21 mouse cellular contexts compared by ENCODE assay signal in genomic region chr11:77923285-77923684, GRCm38 (mm10). TPM values are rescaled to one million over a fixed set of nuclear protein-coding genes. Genes with fewer than 3 reads are reported as not detected.
DNase-seq lines count a peak whose midpoint lies in the region; ATAC-seq and TF ChIP-seq lines count a peak whose summit lies in the region.
"Had no signal": no experiment of that assay in that cellular context is flagged by ENCODE, and none has a peak within 500 bp of the region (broad histone marks: within the 10 kb centered on the region; RNA-seq: fewer than 3 reads in every experiment).

No protein-coding gene starts in this region.

- H3K4me2 ChIP-seq in hindbrain, embryonic 12.5 days (replicated peaks) = no peak overlapping the region
- H3K4me2 ChIP-seq: embryonic facial prominence, embryonic 15.5 days; forebrain, embryonic 15.5 days; heart, embryonic 11.5 days; heart, embryonic 15.5 days; hindbrain, embryonic 15.5 days had no signal

- H3K27ac ChIP-seq in hindbrain, embryonic 10.5 days = no peak overlapping the region
- H3K27ac ChIP-seq in hindbrain, embryonic 12.5 days = no peak overlapping the region
- peak overlapping the region; percentile 35; the same call in 1 of the 2 replicates for H3K27ac ChIP-seq in olfactory bulb, adult 2 months (ENCODE audit: insufficient read depth, low read depth, low read length)
- H3K27ac ChIP-seq: embryonic facial prominence, embryonic 15.5 days; forebrain, embryonic 10.5 days; forebrain, embryonic 15.5 days; heart, embryonic 15.5 days; hindbrain, embryonic 15.5 days had no signal

- H3K9me3 ChIP-seq in hindbrain, embryonic 10.5 days = no peaks in the 10 kb centered on the region
- H3K9me3 ChIP-seq in hindbrain, embryonic 12.5 days (replicated peaks) = no peaks in the 10 kb centered on the region
- H3K9me3 ChIP-seq: embryonic facial prominence, embryonic 15.5 days; forebrain, embryonic 10.5 days; forebrain, embryonic 15.5 days; heart, embryonic 15.5 days; hindbrain, embryonic 15.5 days had no signal

- no peak overlapping the region for H3K9ac ChIP-seq in hindbrain, embryonic 12.5 days
- H3K9ac ChIP-seq: embryonic facial prominence, embryonic 15.5 days; forebrain, embryonic 15.5 days; heart, embryonic 15.5 days; hindbrain, embryonic 15.5 days had no signal

- no peak for TF ChIP-seq CTCF in olfactory bulb, adult 2 months (IDR thresholded peaks at IDR 0.05; ENCODE audit: insufficient read depth, low read depth, low read length)

- H3K27me3 ChIP-seq in hindbrain, embryonic 10.5 days (ENCODE audit: insufficient read depth, poor library complexity, severe bottlenecking) = peaks cover 75% of the 10 kb centered on the region
- peaks cover 9% of the 10 kb centered on the region; the same call in 1 of the 2 replicates for H3K27me3 ChIP-seq in hindbrain, embryonic 12.5 days
- H3K27me3 ChIP-seq: forebrain, embryonic 15.5 days; hindbrain, embryonic 15.5 days had no signal

- no peak overlapping the region for H3K4me3 ChIP-seq in hindbrain, embryonic 10.5 days
- no peak overlapping the region for H3K4me3 ChIP-seq in hindbrain, embryonic 12.5 days
- H3K4me3 ChIP-seq in olfactory bulb, adult 2 months (ENCODE audit: insufficient read depth, low read depth, low read length) = no peak overlapping the region
- H3K4me3 ChIP-seq: embryonic facial prominence, embryonic 15.5 days; erythroblast, embryonic 14.5 days; forebrain, embryonic 10.5 days; forebrain, embryonic 15.5 days; heart, embryonic 15.5 days; hindbrain, embryonic 15.5 days had no signal

- H3K36me3 ChIP-seq in hindbrain, embryonic 10.5 days = no peaks in the 10 kb centered on the region
- H3K36me3 ChIP-seq in hindbrain, embryonic 12.5 days = no peaks in the 10 kb centered on the region
- H3K36me3 ChIP-seq: embryonic facial prominence, embryonic 15.5 days; forebrain, embryonic 10.5 days; forebrain, embryonic 15.5 days; heart, embryonic 15.5 days; hindbrain, embryonic 15.5 days had no signal

- WGBS in hindbrain, embryonic 10.5 days = 73% methylated on average over 4 of the region's 4 CpGs
- 65% methylated on average over 4 of the region's 4 CpGs for WGBS in hindbrain, embryonic 12.5 days
- WGBS in olfactory bulb, adult 2 months = 54% methylated on average over 4 of the region's 4 CpGs

- DNase-seq in hindbrain, embryonic 10.5 days (ENCODE audit: low spot score) = peak; percentile 37
- peak; percentile 45 for DNase-seq in ES-CJ7 (ENCODE audit: low read depth, low spot score)
- peak; percentile 63 for DNase-seq in R1 (ENCODE audit: low read depth, low spot score)
- no peak for DNase-seq in neural tube, embryonic 10.5 days (ENCODE audit: extremely low spot score, low spot score)
- DNase-seq: adrenal gland, postnatal 25 days; cerebellum, adult 11-12 months; cerebellum, adult 9-10 months; cerebellum, postnatal 36 days; gastrocnemius, postnatal 36 days; heart, adult 11 months; heart, postnatal 14 days; kidney, adult 11 months had no signal

- no peak for ATAC-seq in hindbrain, embryonic 12.5 days (ENCODE audit: low FRiP score)
- ATAC-seq: forebrain, embryonic 15.5 days had no signal

- TF ChIP-seq POLR2A in olfactory bulb, adult 2 months (IDR thresholded peaks at IDR 0.05; ENCODE audit: insufficient read depth, low read depth, low read length) = no peak

- H3K4me1 ChIP-seq in hindbrain, embryonic 10.5 days (replicated peaks) = peaks cover 37% of the 10 kb centered on the region
- peaks cover 29% of the 10 kb centered on the region for H3K4me1 ChIP-seq in hindbrain, embryonic 12.5 days
- peaks cover 6% of the 10 kb centered on the region for H3K4me1 ChIP-seq in olfactory bulb, adult 2 months (ENCODE audit: control insufficient read depth, insufficient read depth, low read length)
- H3K4me1 ChIP-seq: embryonic facial prominence, embryonic 15.5 days; heart, embryonic 15.5 days had no signal

RNA-seq across cellular contexts. Expression of gene Sez6, which starts 7.3 kb away (rescaled TPM):
- 8.8 and 19.3 TPM in 2 replicates for polyA plus RNA-seq in hindbrain, embryonic 10.5 days (2016; fragmentation: Nextera tagmentation; extraction: Ambion mirVana)
- polyA plus RNA-seq in hindbrain, embryonic 12.5 days (2016; fragmentation: Nextera tagmentation; extraction: Ambion mirVana) = 47.3 and 48.7 TPM in 2 replicates
- polyA plus RNA-seq in olfactory bulb, adult 2 months (2012; ENCODE audit: insufficient read depth, insufficient read length, low replicate concordance, missing spikeins) = 109 TPM in 1 of 2 replicates, not detected in the other
- polyA plus RNA-seq: erythroblast, embryonic 14.5 days had no signal

RNA-seq across cellular contexts. Expression of gene Pipox, which starts 29.4 kb away (rescaled TPM):
- polyA plus RNA-seq in hindbrain, embryonic 10.5 days (2016; fragmentation: Nextera tagmentation; extraction: Ambion mirVana) = 7.3 and 13.1 TPM in 2 replicates
- 5.0 and 7.1 TPM in 2 replicates for polyA plus RNA-seq in hindbrain, embryonic 12.5 days (2016; fragmentation: Nextera tagmentation; extraction: Ambion mirVana)
- polyA plus RNA-seq in olfactory bulb, adult 2 months (2012; ENCODE audit: insufficient read depth, insufficient read length, low replicate concordance, missing spikeins) = not detected in 2 replicates
- polyA plus RNA-seq: erythroblast, embryonic 14.5 days had no signal

RNA-seq across cellular contexts. Expression of gene Phf12, which starts 59.3 kb away (rescaled TPM):
- polyA plus RNA-seq in hindbrain, embryonic 10.5 days (2016; fragmentation: Nextera tagmentation; extraction: Ambion mirVana) = 14.5 and 19.7 TPM in 2 replicates
- 30.6 and 30.7 TPM in 2 replicates for polyA plus RNA-seq in hindbrain, embryonic 12.5 days (2016; fragmentation: Nextera tagmentation; extraction: Ambion mirVana)
- polyA plus RNA-seq in olfactory bulb, adult 2 months (2012; ENCODE audit: insufficient read depth, insufficient read length, low replicate concordance, missing spikeins) = 389 TPM in 1 of 2 replicates, not detected in the other
